Mouse (Mus musculus) frontal cortex, adult 2 months (tissue): Measurements from ENCODE around the gene Myo6. TPM values are rescaled to one million over a fixed set of nuclear protein-coding genes. Genes with fewer than 3 reads are reported as not detected.
A peak's percentile ranks its signal among the peaks of the same experiment; 100 is the strongest.

Experiments
- DNase-seq, 2 experiments: peaks; one replicate each; pipeline ENCODE4 v3.0.0; 2022; ENCODE audit warnings: low spot score in 1 of 2; ENCODE audit errors: extremely low spot score in 1 of 2
- polyA plus RNA-seq: library from polyadenylated mRNA; depleted of rRNA; stranded (reverse); fragments of >200 nt; gene quantifications from 2 replicates; pipeline ENCODE4 v1.2.3, GENCODE M21; 2012

Gene Myo6
- polyA plus RNA-seq, 1 experiment, result 62.6 TPM

DNA sequence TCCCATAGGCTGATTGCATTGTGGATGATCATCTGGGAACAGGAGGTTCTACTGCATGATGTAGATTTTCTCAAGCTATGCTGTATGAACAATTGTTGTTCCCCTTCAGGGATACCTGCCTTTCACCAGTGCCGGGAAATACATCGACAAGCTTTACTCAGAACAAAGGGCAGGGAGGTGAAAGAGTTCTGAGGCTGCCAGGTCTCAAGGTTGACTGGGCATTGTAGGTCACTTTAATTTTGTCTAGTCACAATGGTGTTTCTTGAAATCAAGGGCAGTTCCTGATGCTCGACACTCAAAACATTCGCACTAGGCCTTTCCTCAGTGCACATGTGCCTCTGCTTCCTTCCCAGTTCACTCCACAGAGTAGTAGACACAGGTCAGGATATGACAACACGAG lies 15.9 kb downstream of the Myo6 start:
- DNase-seq, result no peak

GRCm38 (mm10) chr9:80181692-80182091 lies 16.9 kb downstream of the Myo6 start:
- DNase-seq, result no peak

DNA sequence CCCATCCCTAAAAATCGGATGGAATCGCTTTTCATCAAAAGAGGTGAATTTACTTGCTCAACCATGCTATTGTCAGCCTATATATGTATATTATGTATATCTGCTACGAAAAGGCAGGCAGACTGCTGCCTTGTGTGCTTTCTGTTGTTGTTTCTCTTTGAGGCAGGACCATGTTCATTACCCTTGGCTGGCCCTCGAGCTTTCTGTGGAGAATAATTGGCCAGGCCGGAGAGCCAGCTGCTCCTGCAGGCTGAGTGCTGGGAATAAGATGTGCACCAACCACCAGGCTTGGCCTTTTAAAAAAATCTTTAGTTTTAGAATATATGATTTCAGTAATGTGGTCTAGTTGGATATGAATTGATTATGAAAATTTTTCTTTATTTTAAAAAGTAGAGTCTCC lies 19.3 kb downstream of the Myo6 start:
- no peak for DNase-seq

GRCm38 (mm10) chr9:80185737-80186136 lies 20.9 kb downstream of the Myo6 start:
- DNase-seq, result no peak

DNA sequence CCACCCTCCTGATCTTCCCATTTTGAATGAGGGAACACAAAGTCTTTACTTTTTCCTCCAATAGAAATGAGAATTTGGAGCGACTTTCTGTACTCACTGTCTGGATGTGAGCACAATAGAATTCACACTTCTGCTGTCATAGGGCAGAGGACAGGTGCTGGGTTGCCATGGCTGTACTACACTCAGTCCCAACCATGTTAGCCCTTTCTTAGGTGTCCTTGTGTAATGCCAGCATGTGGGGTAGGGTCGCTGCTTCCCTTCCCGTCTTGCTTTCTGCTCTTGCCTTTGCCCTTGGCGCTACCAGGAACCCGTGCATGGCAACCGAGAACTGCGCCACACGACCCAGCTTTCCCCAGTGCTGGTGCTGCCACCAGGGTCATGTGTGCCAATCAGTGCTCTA lies 21.9 kb downstream of the Myo6 start:
- DNase-seq, result no peak

DNA sequence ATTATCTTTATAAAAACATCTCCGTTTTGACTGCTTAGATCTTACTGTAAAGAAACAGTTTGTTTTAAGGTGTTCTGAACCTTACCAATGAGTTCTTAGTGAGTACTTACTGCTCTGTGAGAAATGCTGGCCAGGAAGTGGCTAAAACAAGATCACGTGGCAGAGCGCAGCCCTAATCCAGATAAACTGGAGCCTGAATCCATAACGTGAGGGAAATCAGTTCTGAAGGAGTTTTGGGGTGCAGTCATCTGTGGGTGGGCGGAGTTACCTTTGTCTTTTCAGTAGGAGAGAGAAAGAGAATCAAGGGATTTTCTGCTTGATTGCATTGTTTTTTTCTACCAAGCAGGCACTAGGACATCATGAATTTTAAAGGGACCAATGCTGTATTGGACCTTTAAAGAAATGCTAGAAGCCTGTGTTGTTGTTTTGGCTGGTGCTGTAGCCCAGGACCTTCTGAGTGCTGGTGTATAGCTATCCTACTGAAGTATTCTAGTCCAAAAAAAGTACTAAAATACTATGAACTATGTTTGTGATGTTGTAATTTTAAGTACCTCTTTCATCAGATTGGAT lies 23.6 kb downstream of the Myo6 start:
- DNase-seq, result no peak

DNA sequence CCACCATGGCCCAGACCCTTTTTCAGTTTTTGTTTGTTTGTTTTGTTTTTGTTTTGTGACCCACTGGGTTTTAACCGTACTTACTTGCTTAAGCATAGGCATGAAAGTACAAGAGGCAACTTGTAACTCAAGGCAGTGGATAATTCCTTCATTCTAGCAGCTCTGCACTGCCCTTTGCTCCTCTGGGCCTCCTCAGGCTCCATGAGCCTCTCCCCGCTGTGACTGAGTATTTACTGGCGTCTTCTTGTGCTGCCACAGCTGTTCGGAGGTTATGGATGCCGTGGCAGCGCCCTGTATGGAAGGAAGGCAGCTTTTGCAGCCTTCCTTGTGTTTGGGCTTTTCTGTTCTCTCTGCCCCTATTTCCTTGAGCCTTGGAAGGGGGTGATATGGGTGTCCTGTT lies 26.4 kb downstream of the Myo6 start:
- no peak for DNase-seq

DNA sequence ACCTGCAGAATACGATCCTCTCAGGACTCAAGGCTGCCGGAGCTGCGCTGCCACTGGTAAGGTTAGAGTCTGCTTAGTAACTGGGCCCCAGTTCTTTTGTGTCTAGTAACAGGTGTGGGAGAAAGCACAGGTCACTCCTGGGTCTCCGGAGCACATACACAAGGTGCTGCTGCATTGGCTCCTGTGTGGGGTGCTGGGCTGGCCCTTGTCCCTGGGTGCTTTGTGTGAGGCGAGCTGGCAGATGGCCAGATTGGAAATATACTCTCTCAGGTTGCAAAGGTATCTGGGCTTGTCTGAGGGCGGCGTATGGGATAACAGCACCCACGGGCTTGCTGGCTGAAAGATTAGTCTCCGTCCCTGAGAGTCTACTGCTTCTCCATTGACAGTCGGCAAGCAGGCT lies 27.5 kb downstream of the Myo6 start:
- DNase-seq, result no peak

- no peak for DNase-seq
Observed at GRCm38 (mm10) chr9:80194446-80194845, 29.6 kb downstream of the Myo6 start.

DNA sequence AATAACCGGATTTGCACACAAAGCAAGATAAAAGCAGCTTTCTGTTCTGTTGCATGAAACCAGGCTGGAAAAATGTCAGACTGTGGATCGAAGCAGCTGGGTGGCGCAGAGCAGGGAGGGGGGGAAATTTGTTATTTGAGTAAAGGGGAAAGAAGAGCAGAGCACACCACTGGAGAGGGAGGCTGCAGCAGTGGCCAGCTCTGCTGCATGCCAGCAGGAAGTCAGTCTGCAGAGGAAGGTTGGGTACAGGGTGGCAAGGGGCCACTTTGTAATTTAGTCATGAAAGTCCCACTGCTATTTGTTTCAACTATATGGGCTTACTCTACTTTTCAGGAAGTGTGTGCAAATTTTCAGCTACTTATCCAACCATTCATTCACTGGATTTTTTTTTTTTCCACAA lies 31.3 kb downstream of the Myo6 start:
- DNase-seq, result no peak

DNA sequence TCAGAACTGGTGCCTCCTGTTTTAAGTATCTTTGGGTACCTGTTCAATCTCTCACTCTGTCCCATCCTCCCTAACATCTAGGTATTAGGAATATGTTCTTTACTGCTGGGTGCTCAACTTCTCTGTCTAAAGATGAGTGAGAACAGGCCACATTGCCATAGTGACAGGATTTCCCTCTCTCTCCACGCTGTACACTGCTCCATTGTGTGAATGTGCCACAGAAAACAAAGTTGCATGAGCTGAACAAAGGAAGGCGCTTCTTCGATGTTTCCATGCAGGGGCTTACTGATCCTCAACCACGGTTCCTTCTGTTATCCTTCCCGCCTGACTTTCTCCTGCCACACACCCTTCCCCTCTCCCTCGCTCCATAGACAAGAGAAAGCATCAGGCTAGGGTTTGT lies 32.4 kb downstream of the Myo6 start:
- no peak for DNase-seq

DNA sequence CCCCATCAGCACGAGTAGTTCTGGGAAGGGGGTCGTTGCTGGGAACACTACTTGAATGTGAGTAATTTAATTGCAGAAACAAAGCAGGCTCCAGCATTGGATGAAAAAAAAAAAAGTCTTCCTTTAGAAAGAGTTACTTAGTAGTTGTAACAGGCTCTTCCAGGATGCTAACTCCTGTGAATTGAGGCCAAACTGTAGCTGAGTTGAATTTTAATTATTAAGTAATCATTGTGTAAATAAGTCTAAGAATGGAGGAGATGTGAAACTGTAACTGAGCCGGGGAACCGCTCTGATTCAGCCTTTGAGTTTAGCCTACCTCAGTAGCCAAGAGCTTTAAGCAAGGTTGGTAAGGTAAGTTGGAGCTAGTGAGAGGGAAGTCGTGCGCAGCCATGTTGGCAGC lies 36.0 kb downstream of the Myo6 start:
- no peak for DNase-seq

DNA sequence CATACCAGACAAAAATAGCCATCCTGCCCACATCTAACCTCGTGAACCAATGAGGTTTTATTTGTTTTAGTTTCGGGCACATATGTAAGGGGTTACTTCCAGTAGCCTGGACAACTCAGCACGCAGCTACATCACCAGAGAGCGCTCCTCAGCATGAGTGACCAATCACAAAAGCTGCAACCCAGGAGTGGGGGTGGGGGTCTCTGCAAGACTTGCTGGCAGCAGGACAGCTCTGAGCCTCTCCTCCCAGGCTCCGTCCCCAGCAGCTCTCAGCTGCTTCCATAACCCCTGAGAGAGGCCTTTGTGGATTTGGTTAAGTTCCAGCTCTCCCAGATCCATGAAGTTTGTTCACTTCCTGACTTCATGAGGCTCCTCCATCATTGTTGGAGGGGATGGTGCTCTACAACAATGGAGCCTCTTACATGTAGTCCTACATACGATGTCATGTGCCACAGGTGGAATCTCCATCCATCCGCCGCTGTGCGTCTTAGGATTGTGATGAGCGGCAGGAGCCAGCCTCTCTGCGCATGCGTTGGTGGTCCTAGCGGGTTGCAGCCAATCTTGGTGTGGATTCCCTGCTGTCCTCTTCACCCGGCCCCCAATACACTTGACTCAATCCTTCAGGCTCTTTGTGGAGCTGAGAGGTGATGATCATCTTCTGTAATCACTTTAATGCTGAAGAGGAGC lies 37.7 kb downstream of the Myo6 start:
- no peak for DNase-seq

- DNase-seq, result no peak
Observed at GRCm38 (mm10) chr9:80208681-80209080, 43.9 kb downstream of the Myo6 start.

GRCm38 (mm10) chr9:80209459-80209858 lies 44.6 kb downstream of the Myo6 start:
- DNase-seq, result no peak

DNA sequence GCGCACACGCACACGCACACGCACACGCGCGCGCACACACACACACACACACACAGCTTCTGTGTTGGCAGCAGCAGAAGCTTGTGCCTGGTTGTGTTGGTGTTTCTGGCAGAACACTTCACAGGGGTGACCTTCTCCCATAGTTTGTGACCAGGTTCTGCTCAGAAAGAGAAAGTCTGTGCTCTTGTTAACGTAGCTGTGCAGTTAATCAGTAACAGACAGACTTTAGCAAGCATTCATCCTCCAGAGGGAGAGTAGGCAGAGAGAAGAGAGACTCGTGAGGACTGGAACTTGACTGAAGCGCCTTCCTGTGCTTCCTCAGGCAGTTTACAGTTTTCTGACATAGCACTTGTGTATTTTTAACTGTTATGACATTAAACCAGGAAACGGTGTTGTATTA lies 45.3 kb downstream of the Myo6 start:
- DNase-seq, result no peak

- no peak for DNase-seq
Observed at GRCm38 (mm10) chr9:80213428-80213827, 48.6 kb downstream of the Myo6 start.

DNA sequence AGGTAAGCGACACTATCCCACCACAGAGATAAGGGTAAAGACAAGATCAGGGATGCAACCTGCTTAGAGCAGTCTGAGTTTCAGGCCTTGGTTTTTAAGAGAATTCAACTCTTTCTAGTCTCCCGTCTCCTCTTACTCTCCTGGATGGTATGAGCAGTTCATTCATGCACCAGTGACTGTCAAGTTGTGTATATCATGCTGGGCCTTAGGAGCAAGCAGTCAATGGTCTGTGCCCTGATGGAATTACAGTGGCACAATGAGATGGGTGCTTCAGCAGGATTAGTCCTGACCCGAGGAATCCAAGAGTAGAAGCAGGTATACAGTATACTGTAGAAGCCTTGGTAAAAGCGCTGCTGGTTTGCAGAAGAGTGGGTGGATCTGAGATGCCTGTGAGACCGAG lies 50.7 kb downstream of the Myo6 start:
- DNase-seq, result no peak

DNA sequence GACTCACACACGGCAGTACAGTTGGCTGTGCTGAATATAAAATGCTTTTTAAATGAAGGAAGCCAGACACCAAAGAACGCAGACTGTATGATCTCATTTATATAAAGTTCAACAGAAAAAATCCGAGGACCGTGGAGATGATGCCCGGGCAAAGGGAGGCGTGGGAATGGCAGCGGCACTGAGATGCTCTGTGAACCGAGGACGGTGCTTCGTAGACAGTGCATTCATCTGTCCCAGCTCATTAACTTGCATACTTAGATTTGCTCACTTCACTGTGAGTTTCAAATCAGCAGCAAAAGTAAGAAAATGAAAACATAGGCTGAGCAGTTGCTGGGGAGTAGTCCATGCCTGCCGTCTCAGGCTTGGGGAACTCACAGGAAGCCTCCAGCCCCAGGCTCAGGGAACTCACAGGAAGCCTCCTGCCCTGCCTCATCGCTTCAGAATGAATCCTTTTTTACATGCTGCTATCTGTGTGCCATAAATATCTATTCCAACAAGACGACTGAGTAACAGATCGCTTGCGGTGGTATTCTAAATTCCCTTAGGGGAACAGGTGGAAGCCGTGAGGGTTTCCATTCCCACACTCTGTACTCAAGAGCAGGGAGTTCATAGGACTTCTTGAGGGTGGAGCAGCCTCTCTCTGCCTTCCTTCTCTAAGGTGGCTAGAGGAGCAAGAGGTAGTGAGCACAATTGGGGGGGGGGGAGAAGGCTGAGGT lies 52.1 kb downstream of the Myo6 start:
- peak in 1 of 2 experiments; percentile 20 for DNase-seq

GRCm38 (mm10) chr9:80218718-80219117 lies 53.9 kb downstream of the Myo6 start:
- no peak for DNase-seq

GRCm38 (mm10) chr9:80223989-80224635 lies 59.3 kb downstream of the Myo6 start:
- peak in 1 of 2 experiments; percentile 38 for DNase-seq
